10 mouse cellular contexts compared by ENCODE assay signal in the genomic region with DNA sequence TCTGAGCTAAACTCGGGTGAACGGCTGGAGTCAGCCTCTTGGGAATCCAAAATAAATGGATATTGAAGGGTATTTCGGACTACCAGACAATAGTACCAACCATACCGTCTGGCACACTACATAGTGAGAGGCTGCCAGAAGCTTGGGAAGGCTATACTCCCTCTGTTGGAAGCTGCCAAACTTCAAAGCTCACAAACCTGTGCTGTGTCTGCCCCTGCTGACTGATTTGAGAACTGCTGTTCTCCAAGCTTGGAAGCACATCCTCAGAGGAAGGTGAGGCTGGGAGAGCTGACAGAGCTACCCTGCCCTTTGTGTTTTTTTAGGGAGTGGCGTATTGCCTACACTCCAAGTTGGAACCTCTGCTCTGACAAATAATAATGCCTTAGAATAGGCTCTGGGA.
DNase-seq lines count a peak whose midpoint lies in the region; ATAC-seq lines count a peak whose summit lies in the region.
"Had no signal": no experiment of that assay in that cellular context is flagged by ENCODE, and none has a peak within 500 bp of the region (broad histone marks: within the 10 kb centered on the region; RNA-seq: fewer than 3 reads in every experiment).

No protein-coding gene starts in this region.

- H3K27me3 ChIP-seq in limb, embryonic 11.5 days (ENCODE audit: control insufficient read depth, insufficient read depth, low read length) = no peaks in the 10 kb centered on the region
- no peaks in the 10 kb centered on the region for H3K27me3 ChIP-seq in limb, embryonic 10.5 days (ENCODE audit: low read depth, poor library complexity, severe bottlenecking)
- H3K27me3 ChIP-seq: neural tube, embryonic 12.5 days had no signal

- no peak overlapping the region for H3K9ac ChIP-seq in limb, embryonic 11.5 days (ENCODE audit: low read length)
- H3K9ac ChIP-seq: neural tube, embryonic 12.5 days had no signal

- no peak overlapping the region for H3K4me2 ChIP-seq in limb, embryonic 11.5 days (ENCODE audit: low read depth, severe bottlenecking)
- H3K4me2 ChIP-seq: neural tube, embryonic 12.5 days had no signal

- no peak overlapping the region for H3K4me3 ChIP-seq in limb, embryonic 11.5 days (ENCODE audit: low read depth, low read length)
- no peak overlapping the region for H3K4me3 ChIP-seq in limb, embryonic 10.5 days
- H3K4me3 ChIP-seq: erythroblast, embryonic 14.5 days; neural tube, embryonic 12.5 days had no signal

- DNase-seq in cerebellum, postnatal 10 days = peak; percentile 24 to 35
- no peak for DNase-seq in cerebellum, adult 8-10 months
- DNase-seq in limb, embryonic 11.5 days (ENCODE audit: low spot score) = peak; percentile 48
- DNase-seq in limb, embryonic 10.5 days (ENCODE audit: low spot score) = no peak
- DNase-seq in R1 (ENCODE audit: low read depth, low spot score) = peak; percentile 79
- peak; percentile 43 to 63 for DNase-seq in kidney, postnatal 25 days
- no peak for DNase-seq in right cerebral cortex, adult 2 months (ENCODE audit: low spot score in 2 of 2)
- DNase-seq in gastrocnemius, postnatal 10 days = no peak

- H3K9me3 ChIP-seq in limb, embryonic 11.5 days (ENCODE audit: control insufficient read depth, low read length) = no peaks in the 10 kb centered on the region
- H3K9me3 ChIP-seq in limb, embryonic 10.5 days (replicated peaks) = no peaks in the 10 kb centered on the region

- no peak overlapping the region for H3K27ac ChIP-seq in limb, embryonic 11.5 days (replicated peaks; ENCODE audit: low read depth, low read length)
- no peak overlapping the region for H3K27ac ChIP-seq in limb, embryonic 10.5 days
- H3K27ac ChIP-seq: neural tube, embryonic 12.5 days had no signal

- WGBS in limb, embryonic 11.5 days = 76% methylated on average over 5 of the region's 5 CpGs
- 83% methylated on average over 5 of the region's 5 CpGs for WGBS in limb, embryonic 10.5 days

- ATAC-seq in limb, embryonic 11.5 days (ENCODE audit: insufficient number of reproducible peaks, low FRiP score, low TSS enrichment, low read depth) = no peak

- H3K4me1 ChIP-seq in limb, embryonic 11.5 days (ENCODE audit: control insufficient read depth, insufficient read depth, low read length) = no peaks in the 10 kb centered on the region
- no peaks in the 10 kb centered on the region; the same call in 1 of the 2 replicates for H3K4me1 ChIP-seq in limb, embryonic 10.5 days
- H3K4me1 ChIP-seq: neural tube, embryonic 12.5 days had no signal

- H3K36me3 ChIP-seq in limb, embryonic 11.5 days (ENCODE audit: control insufficient read depth, insufficient read depth, low read length) = no peaks in the 10 kb centered on the region
- H3K36me3 ChIP-seq in limb, embryonic 10.5 days = no peaks in the 10 kb centered on the region
- H3K36me3 ChIP-seq: neural tube, embryonic 12.5 days had no signal

Comparison
In these comparisons a context has a peak if more than half of its experiments do, and no peak if none do; other contexts are left out.
1. DNase-seq: peak in cerebellum, postnatal 10 days (2 of 2), limb, embryonic 11.5 days (single experiment), R1 (single experiment) and kidney, postnatal 25 days (2 of 2); none in cerebellum, adult 8-10 months (single experiment), limb, embryonic 10.5 days (single experiment), right cerebral cortex, adult 2 months (0 of 2) and gastrocnemius, postnatal 10 days (single experiment).